Mouse (Mus musculus) thymus, postnatal 0 days (tissue): ENCODE measurements at regions not wholly inside any gene's neighbourhood (a gene's known extent, or its start where the extent isn't known, plus 50 kb on each side); places are given as distances from the start of the nearest gene placed in this dataset.

ENCODE experiments used
- DNase-seq: peaks from one replicate; pipeline ENCODE4 v3.0.0-alpha.2; 2015; ENCODE audit warnings: low spot score

DNA sequence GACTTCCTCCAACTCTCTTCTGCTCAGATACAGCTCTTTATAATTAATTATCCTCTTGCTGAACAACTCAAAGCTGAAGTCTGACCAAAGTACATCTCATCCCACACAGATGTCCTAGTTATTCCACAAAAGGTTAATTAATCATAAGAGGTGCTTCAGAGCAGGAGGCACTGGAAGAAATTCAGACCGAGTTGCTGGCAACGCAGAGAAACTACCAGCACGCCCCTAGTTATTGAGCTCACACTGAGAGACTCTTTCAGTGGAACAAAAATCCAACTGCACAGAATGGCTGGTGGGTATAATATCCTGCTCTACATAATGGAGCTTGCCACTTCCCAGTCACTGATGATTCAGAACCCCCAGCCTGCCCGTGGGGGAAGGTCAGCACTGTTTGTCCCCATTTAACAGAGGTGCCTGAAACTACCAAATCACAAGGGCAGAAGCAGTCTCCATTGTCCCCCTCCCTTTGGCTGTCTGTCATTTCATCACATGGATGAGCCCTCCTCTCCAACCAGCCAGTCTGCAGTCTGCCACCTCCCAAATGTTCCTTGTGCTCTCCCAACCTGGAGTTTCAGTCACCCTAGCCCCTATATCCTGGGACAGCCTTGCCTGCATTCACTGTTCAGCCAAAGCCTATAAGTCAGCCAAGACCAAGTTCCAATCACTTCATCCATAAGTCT lies 170.3 kb upstream of the Creb1 start:
- no peak for DNase-seq

DNA sequence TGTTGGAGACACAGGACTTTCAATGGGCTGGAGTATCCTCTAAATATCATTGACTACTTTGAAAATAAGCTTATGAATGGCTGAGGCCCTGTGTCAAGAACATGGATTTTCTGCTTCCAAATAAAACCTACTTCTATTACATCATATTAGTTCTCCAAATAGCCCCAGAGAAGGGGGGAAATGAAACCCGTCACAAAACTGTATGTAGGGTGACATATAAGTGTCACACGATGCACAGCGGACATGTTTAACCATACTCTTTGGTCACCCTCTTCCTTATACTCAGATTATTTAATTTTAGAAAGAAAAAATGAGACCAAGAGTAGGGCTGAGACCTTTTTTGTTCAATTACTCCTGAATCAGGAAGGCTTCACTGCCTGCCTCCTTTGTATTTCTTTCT lies 189.2 kb upstream of the Creb1 start:
- DNase-seq = no peak

DNA sequence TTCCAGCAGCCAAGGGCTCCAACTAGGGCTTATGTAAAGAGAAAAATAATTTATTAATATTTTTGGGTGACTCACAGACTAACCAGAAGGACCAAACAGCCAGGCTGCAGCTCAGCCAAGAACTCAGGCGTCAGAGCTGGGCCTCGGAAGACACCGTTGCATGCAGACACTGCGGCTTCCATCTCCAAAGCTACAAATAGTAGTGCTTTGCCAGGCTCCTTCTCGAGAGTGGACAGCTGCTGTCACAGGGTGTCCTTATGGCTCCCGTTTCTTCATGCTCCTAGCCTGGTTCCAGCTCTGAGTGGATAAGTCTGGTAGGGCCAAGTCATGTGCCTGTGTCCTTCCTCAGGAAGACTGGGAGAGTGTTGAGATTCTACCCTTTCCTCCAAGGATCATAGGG lies 190.8 kb upstream of the Creb1 start:
- no peak for DNase-seq

DNA sequence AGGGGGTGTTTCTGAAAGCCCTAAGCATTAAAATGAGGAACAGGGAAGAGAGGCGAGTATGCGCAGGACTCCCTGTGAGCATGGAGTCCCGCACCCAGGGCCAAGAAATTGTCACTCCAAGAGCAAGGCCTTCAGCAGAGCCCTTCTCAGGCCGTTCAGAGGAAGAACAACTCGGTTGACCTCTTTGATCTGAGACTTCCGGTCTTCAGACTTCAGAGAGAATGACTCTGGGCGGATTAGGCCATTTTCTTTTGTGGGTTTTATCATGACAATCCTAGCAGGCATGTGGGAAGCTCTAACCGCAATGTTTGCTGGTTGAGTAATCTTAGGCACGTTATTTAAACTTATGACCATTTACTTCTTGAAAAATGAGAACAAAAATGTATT lies 193.9 kb upstream of the Creb1 start:
- no peak for DNase-seq

DNA sequence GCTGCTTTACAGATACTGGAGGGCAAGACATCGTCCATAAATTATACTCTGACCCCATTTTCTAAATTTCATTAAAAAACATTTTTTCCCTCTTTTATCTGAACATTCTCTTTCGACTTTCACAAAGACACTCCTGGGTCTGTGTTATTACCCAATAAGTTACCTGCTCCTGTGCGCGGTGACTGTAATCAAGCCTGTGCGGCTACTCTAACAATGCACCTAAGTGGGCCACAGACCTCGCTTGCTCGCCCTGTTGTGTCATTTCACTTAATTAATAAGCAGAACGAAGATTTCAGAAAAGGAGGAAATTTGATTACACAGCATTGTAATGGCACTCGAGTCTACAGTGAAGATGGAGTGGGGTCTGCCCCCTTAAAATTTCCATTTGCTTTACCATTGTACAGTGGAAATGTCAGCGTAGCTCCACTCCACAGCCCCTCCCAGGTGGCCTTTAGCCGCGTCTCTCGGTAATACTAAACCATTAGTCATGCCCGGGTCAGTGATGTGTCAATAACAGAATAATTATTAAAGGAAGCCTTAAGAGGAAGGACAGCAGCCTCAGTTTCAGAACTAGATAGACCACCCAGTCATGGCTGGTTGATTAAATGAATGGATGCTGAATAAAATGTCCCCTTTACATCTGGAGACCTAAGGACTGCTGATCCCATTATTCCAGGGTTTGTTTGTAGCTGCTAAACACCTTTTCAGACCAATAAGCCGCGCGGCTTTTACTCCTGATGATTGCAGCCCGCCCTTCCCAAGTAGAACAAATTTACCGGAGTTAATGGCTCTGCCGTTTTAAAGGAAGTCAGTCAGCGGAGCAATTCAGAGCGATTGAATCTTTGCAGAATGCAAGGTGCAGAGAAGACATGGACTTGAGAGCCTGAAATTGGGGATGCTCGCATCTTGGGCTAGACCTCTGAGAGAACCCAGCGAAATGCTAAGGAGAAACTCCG lies 194.5 kb upstream of the Creb1 start:
- DNase-seq = no peak

DNA sequence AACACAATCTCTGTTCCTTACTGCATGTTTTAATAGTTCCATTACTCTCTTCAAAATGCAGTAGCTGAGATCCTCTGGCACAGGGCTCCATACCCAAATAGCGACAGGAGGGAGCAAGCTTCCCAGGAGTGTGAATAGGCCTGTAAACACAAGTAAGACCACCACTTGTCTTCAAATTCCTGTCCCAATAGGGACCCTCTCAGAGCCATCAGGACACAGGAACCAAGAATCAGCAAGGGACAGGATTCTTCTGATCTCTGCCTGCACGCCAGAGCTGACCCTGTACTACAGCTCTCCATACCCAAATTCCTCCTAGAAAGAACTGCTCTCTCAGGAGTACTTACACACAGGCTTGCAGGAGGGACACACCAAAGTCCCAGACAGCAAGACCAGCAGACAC lies 200.9 kb upstream of the Creb1 start:
- DNase-seq = no peak

DNA sequence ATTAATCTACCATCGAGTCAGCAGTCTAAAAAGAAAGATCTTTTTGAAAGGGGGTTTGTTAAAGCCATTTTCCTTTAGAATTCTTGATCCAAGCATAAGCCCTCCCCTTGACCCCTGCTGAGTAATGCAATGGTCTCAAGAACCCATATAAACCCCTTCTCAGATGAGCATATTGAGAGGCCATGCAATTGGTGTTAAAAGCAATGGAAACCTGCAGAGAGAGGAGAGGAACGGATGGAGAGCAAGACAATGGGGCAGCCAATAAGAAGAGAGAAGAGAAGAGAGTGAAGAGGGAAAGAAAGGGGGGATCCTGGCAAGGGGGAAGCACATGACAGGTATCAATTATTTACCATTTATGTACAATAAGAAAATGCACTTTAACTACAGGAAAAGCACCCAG lies 201.7 kb upstream of the Creb1 start:
- DNase-seq = no peak

DNA sequence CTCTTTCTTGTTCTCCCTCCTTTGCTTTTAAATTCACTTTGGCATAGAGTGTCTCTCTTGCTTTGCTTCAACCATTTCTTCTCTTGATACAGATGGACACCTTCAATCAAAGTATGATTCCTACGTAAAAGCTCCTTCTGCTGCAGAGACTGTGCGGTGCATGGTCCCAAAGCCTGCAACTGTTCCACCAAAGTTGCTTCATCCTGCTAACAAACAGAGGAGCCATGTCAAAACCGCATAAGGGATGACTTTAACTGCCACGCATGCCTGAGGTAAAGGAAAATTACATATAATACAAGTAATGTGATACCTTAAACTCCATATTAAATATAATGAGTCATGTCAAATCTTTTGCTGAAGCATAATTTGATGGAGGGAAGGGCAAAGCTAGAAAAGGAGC lies 200.1 kb upstream of the Klf7 start:
- DNase-seq = no peak

DNA sequence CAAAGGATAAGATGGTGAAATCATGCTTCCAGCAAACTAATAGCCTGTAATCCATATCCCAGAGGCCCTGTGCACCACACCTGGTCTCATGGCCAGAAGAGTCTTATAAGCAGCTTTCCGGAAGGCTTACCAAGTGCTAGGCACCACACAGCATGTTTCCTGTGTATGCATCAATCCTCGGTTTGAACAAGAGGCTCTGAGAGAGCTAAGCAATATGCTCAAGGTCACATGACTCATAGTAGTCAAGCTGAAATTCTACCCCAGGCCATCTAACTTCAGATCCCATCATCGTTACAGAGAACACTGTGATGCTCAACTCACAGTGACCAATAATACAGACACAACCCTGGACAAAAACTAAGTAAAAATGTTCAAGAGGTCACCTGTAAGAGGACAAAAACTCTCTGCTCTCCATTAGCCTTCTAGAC lies 197.1 kb upstream of the Klf7 start:
- DNase-seq = no peak

DNA sequence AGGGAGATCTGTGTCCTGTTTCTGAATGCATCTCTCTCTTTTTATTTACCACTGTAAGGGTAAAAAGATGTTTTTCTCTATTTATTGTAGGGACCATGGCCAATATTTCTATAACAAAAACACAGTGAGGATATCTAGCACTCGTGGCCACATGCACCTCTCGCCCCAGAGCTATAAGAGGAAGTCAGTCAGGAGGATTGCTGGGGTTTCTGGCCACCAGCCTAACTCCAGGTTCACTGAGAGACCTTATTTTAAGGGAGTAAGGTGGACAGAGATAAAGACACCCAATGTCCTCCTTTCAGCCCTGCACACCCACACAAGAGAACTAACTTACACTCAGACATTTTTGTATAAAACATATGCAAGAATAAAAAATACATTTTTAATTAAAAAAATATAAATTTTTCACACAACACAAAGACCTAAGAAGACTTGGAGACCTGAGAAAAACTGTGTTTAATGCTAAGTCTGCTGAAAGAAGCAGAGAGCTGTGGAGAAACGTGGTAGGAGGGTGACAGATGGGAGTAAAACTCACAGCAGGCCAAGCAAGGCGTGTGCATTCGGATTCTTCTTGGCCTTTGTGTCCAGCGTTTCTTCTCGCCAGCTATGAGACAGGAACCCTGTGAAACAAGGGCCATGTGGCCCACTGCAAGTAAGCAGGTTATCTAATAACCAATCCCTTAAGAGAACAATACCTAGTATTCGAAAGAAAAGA lies 196.5 kb upstream of the Klf7 start:
- no peak for DNase-seq

DNA sequence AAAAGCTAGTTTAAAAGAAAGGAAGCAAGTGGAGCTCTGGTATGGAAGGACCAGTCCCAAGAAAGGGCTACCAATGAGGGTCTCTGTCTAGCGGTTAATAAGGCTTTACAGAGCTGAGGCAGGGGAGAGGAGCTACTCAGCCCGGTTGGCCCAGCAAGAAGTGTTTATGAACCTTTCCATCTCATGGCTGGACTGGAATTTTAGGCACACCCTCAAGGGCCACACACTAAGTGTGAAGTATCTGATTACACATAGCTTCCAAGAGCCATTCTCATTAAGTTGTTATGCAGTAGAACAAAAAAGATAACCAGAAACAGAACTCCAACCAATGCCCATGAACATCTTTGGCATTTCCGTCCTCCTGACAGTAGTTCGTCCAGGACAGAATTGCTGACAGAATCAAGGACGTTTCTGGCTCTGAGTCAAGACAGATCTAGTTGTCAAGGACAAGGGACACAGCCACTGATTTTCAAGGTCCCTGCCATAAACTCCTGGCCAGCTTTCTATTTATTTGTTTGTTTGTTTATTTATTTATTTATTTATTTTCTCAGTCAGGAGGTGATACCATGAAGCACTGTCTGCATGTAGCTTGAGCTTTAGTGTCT lies 195.1 kb upstream of the Klf7 start:
- no peak for DNase-seq

DNA sequence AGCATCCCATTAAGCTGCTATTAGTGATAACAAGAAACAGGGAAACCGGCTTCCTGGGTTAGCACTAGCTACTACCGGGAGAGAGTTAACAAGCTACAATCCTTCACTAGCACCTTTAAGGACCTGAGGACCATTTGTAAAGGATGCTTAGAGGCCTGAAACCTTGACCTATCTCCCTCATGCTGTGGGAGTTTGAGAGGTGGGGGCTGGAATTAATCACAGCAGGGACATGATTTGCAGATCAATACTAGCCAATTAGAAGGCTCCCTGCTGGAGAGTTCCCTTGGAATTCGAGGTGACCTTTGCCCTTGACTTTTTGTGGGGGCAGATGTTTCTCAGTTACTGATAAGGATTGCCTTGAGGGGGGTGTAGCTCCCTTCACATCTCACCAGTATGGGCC lies 189.3 kb upstream of the Klf7 start:
- no peak for DNase-seq

DNA sequence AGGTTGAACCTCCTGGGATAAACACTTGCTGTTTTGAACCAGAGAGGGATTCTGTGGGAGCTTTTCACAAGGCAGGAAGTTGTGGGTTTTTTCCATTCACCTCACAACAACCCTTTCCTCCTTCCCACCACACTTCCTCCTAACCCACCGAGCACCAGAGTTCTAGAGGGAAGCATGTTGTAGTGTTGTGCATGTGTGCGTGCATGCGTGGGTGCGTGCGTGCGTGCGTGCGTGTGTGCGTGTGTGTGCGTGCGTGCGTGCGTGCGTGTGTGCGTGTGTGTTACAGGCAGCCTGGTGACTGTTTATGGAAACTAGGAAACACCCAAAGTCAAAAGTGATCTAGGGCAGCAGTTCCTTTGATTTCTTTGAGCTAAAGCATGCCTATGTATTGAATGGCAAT lies 186.5 kb upstream of the Klf7 start:
- no peak for DNase-seq

DNA sequence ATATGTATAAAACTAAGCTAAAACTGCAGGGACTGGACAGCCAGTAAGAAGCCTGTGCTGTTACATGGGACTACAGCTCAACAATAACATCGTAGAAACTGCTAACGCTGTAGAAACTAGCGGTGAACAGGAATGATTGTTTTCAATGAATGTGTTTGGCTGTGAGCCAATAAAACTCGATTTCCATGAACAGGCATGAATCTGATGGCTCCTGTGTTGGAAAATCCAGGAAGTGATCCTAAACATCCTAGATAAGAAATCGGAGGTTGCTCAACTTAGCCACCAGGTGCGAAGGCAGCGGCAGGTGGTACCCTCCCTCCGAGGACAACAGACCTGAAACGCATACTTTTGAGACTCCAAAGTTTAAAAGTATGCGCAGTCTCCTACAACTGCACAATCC lies 186.0 kb upstream of the Klf7 start:
- no peak for DNase-seq

DNA sequence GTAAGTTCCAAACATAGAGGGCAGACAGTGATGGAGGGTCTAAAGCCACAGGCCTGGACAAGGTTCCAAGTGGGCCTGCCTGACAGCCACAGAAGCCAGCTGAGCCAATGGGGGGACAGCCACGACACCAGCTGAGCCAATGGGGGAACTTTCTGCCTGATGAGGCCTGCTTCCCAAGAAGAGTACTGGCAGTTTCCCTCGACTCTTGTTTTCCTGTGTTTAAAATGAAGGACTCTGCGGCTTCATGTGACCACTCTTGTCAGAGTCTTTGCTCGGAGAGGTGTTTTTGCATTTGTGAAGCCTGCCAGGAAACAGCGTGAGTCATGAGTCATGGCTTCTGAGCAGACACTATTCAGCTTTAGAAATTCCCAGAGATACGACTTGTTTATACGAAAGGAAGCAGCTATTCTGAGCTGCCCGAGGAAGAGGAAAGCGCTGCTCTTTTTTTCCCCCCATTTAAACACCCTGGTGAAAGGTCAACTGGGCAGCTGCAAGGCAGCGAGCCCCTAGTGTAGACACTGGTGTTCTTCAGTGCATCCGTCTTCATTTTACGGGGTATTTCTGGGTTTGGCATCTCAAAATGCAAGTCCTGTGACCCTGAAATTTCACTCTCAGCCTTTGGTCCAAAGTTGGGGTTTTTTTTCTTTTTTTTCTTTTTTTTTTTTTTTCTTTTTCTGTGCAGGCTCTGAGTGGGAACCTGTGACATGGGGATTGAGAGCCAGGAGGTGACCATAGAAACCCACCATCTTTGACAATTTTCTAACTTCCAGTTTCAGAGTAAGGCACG lies 183.5 kb upstream of the Klf7 start:
- DNase-seq = no peak

DNA sequence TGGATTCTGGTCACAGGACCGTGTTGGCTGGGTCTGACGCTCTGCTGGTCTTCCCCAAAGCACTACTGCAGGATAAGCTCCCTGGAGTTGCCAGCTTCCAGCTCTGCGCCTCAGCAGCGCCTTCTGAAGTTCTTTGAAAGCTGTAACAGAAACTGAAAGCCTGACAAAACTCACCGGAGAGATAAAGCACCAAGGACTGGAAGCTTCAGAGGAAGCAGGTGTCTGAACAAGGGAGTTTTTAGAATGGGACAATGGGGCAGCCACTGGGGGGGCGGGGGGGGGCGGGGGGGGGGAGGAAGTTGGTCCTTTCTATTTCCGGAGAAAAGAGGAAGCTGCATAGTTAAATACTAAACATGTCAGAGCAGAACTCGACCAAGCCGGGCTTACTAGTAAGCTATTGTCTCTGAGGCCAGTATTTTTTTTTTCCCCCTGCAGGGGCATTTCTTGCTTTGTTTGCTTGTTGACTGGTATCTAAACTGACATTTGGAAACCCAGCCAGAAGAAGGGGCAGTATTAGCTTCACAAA lies 180.8 kb upstream of the Klf7 start:
- peak; percentile 60 for DNase-seq

DNA sequence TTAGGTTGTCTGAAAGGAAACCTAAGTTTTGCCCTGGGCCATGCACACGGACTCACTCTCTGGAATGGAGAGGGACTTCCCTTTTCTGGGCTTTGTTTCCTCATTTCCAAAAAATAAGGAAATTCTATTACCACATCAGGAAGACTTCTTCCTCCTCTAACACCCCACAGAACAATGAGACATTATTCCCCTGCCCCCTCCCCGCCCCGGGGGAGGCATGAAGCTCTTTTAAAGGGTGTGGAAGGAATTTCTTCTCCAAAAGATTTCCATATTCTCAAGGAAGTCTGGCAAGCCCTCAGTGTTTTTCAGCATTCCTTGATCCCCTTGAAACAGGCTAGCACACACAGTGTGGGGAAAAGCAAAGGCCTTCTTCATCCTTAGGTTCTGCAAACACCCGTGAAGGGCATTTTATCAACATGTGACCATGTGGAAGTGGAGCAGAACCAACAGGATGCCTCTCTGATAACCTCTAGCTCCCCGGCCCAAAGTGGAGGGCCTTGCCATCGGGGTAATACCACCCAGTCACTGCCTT lies 179.5 kb upstream of the Klf7 start:
- DNase-seq = no peak

DNA sequence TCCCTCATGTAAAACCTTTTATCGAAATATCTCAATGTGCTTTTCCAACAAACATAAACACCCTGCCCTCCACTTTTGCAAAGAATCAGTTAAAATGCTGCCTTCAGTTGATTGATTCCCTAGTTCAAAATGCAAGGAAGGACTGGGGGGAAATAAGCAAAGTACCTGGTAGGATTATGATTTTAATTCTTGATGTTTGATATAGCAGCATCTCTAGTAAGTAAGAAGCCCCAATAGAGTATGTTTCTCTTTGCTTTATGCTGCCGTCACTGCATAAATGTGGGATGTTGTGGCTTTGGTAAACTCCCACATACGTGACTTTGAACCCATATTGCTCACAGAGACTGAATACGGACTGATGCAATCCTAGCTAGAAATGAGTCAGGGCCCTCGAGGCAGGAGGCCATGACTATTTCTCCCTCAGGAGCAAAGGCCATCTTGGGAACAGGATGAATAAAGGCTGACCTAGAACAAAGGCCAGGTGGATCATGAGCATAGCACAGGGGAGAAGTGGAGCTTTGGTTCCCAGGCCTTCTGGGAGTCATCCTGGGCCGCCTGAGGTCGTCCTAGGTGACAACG lies 179.0 kb upstream of the Klf7 start:
- DNase-seq = no peak

DNA sequence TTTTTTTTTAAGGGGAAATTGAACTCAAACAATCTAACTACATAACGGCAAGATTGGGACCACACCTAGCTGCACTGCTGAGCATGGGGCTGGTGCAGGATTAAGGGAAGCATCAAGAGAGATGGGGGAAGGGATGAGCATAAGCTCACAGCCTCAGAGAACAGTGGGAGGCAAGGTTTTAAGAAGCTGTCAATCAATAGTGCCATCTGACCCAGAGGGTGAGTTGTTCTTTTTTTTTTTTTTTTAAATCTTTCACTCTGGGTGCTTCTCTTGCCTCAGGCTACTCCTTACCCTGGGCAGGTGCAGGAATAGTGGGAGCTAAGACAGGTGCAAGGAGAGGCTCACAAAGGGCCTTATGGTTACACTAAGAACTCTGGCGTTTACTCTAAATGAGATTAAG lies 176.9 kb upstream of the Klf7 start:
- no peak for DNase-seq

DNA sequence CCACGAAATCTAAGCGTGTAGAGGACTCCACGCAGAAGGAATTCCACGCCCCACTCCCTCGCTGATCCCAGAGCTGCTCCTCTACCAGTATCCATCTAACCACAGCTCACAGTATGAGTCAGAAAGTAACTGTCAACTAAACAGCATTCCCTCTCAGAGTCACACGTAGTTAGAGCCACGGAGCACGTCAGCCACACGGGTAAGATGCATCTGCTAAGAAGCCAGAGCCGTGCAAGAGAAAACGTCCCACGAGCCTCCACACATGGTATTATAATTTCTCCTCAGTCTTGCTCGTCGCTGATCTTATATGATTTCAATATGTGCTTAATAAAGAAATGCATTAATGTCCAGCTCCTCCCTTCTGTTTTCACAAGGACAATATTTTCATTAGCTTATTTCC lies 176.1 kb upstream of the Klf7 start:
- no peak for DNase-seq
